Comparison of ENCODE assay signal across 8 mouse cellular contexts in genomic region chr19:45283302-45283701, GRCm38 (mm10). TPM values are rescaled to one million over a fixed set of nuclear protein-coding genes. Genes with fewer than 3 reads are reported as not detected.
A peak's percentile ranks its signal among the peaks of the same experiment; 100 is the strongest.
DNase-seq lines count a peak whose midpoint lies in the region; ATAC-seq and TF ChIP-seq lines count a peak whose summit lies in the region.

No protein-coding gene starts in this region.

- TF ChIP-seq POLR2A in cerebellum, adult 2 months (IDR thresholded peaks at IDR 0.05; ENCODE audit: borderline replicate concordance, insufficient read depth, low read length) = no peak
- no peak for TF ChIP-seq POLR2A in olfactory bulb, adult 2 months (IDR thresholded peaks at IDR 0.05; ENCODE audit: insufficient read depth, low read depth, low read length)

- H3K9ac ChIP-seq in ES-E14 (ENCODE audit: insufficient read depth, low read depth, low read length, poor library complexity, severe bottlenecking) = no peak overlapping the region

- peak; percentile 92 for ATAC-seq in frontal cortex, adult (ENCODE audit: low TSS enrichment)
- ATAC-seq in hematopoietic stem cell, adult 5-6 weeks (replicated peaks in 1 of 2; ENCODE audit: insufficient read depth in 1 of 2, low FRiP score in 2 of 2, low TSS enrichment in 1 of 2, low read depth in 1 of 2, poor library complexity in 2 of 2, severe bottlenecking in 2 of 2) = peak; percentile 49 to 60; a peak in 1 of 4 replicates

- DNase-seq in 416B (ENCODE audit: low read depth) (peak; percentile 21), ES-E14 (ENCODE audit: low read depth, low spot score) (peak; percentile 77)
- DNase-seq in cerebellum, adult 2 months = peak; percentile 68 to 85
- DNase-seq in limb, embryonic 10.5 days (ENCODE audit: low spot score) = peak; percentile 65
- DNase-seq in yolk sac, embryonic 10.5 days (ENCODE audit: low spot score) = no peak

- in situ Hi-C loops in ES-E14 (cut with MboI; ENCODE audit: low sequenced_read_pairs in 2 of 2, unreplicated experiment in 2 of 2) = no loop called here

- no peaks in the 10 kb centered on the region for H3K36me3 ChIP-seq in ES-E14 (ENCODE audit: control insufficient read depth, insufficient read depth, low read length, poor library complexity, severe bottlenecking)
- no peaks in the 10 kb centered on the region for H3K36me3 ChIP-seq in limb, embryonic 10.5 days

- 9% methylated on average over 10 of the region's 10 CpGs for WGBS in cerebellum, adult 2 months
- WGBS in limb, embryonic 10.5 days = 6% methylated on average over 10 of the region's 10 CpGs
- 12% methylated on average over 10 of the region's 10 CpGs for WGBS in olfactory bulb, adult 2 months

- no peaks in the 10 kb centered on the region for H3K9me3 ChIP-seq in ES-E14 (ENCODE audit: control insufficient read depth, insufficient read depth, low read depth, low read length)
- no peaks in the 10 kb centered on the region for H3K9me3 ChIP-seq in limb, embryonic 10.5 days (replicated peaks)

- peak overlapping the region in 1 of 2 experiments; percentile 50; a peak in 1 of 4 replicates for H3K4me3 ChIP-seq in ES-E14 (ENCODE audit: insufficient read depth in 1 of 2, low read depth in 1 of 2, low read length in 2 of 2, poor library complexity in 1 of 2, severe bottlenecking in 1 of 2)
- no peak overlapping the region for H3K4me3 ChIP-seq in cerebellum, adult 2 months (replicated peaks; ENCODE audit: insufficient read depth, low read depth, low read length)
- no peak overlapping the region for H3K4me3 ChIP-seq in limb, embryonic 10.5 days
- no peak overlapping the region for H3K4me3 ChIP-seq in olfactory bulb, adult 2 months (ENCODE audit: insufficient read depth, low read depth, low read length)

- TF ChIP-seq CTCF in cerebellum, adult 2 months (IDR thresholded peaks at IDR 0.05; ENCODE audit: borderline replicate concordance, insufficient read depth, low read depth, low read length) = peak; percentile 78
- TF ChIP-seq CTCF in olfactory bulb, adult 2 months (IDR thresholded peaks at IDR 0.05; ENCODE audit: insufficient read depth, low read depth, low read length) = peak; percentile 70; the same call in 1 of the 2 replicates

- H3K27ac ChIP-seq in ES-E14 (ENCODE audit: insufficient read depth, low read depth, low read length, poor library complexity, severe bottlenecking) = no peak overlapping the region
- no peak overlapping the region for H3K27ac ChIP-seq in cerebellum, adult 2 months (ENCODE audit: insufficient read depth, low read length)
- H3K27ac ChIP-seq in limb, embryonic 10.5 days = no peak overlapping the region
- no peak overlapping the region for H3K27ac ChIP-seq in olfactory bulb, adult 2 months (ENCODE audit: insufficient read depth, low read depth, low read length)

- peaks cover 3 to 6% of the 10 kb centered on the region in 2 experiments; a peak in 3 of 4 replicates for H3K4me1 ChIP-seq in ES-E14 (ENCODE audit: control insufficient read depth in 2 of 2, insufficient read depth in 2 of 2, low read length in 2 of 2, poor library complexity in 1 of 2)
- H3K4me1 ChIP-seq in cerebellum, adult 2 months (ENCODE audit: control insufficient read depth, insufficient read depth, low read length) = no peaks in the 10 kb centered on the region
- peaks cover 5% of the 10 kb centered on the region; the same call in 1 of the 2 replicates for H3K4me1 ChIP-seq in limb, embryonic 10.5 days
- 0 out of 2 replicates have a peak, but pooled peaks cover 3% of the 10 kb centered on the region for H3K4me1 ChIP-seq in olfactory bulb, adult 2 months (ENCODE audit: control insufficient read depth, insufficient read depth, low read length)

- H3K27me3 ChIP-seq in cerebellum, adult 2 months (ENCODE audit: control insufficient read depth, insufficient read depth, low read length) = no peaks in the 10 kb centered on the region; the same call in 1 of the 2 replicates
- peaks cover 26% of the 10 kb centered on the region for H3K27me3 ChIP-seq in limb, embryonic 10.5 days (ENCODE audit: low read depth, poor library complexity, severe bottlenecking)

TF ChIP-seq in ES-E14, 5 proteins besides CTCF, POLR2A, EP300 and RAD21:
- TF ChIP-seq ZC3H11A (IDR thresholded peaks at IDR 0.05; ENCODE audit: borderline replicate concordance, low read depth, low read length) (0 out of 2 replicates have a peak, but pooled peaks have one; percentile 18), MAFK (IDR thresholded peaks at IDR 0.05; ENCODE audit: insufficient read depth, low read depth, low read length) (no peak), ZNF384 (IDR thresholded peaks at IDR 0.05; ENCODE audit: low read depth, low read length) (no peak)

RNA-seq across cellular contexts. Expression of gene Lbx1, which starts 47.7 kb away (rescaled TPM):
- total RNA-seq in ES-E14 (2012; rRNA removed) = 0.16 and 0.22 TPM in 2 replicates
- 5.4 and 6.0 TPM in 2 replicates for polyA plus RNA-seq in cerebellum, adult 2 months (2012; rRNA removed)
- not detected in 2 replicates for total RNA-seq in hematopoietic stem cell, adult 5-6 weeks (2017)
- polyA plus RNA-seq in limb, embryonic 10.5 days (2016; fragmentation: Nextera tagmentation; extraction: Ambion mirVana) = 3.9 and 6.3 TPM in 2 replicates
- not detected in 2 replicates for polyA plus RNA-seq in olfactory bulb, adult 2 months (2012; ENCODE audit: insufficient read depth, insufficient read length, low replicate concordance, missing spikeins)
